Mouse (Mus musculus): Measurements from ENCODE around the gene Sec23b.
A peak's percentile ranks its signal among the peaks of the same experiment; 100 is the strongest.

Gene Sec23b

GRCm38 (mm10) chr2:144613956-144614355 lies 57.9 kb downstream of the Sec23b start:
- no peak for DNase-seq

- no peak for DNase-seq
Measured at GRCm38 (mm10) chr2:144617074-144617874, 61.2 kb downstream of the Sec23b start.

- no peak for DNase-seq
Measured at GRCm38 (mm10) chr2:144621491-144621890, 65.5 kb downstream of the Sec23b start.

- no peak for DNase-seq
Measured at GRCm38 (mm10) chr2:144633551-144633950, 77.5 kb downstream of the Sec23b start.

GRCm38 (mm10) chr2:144634231-144634630 lies 78.2 kb downstream of the Sec23b start:
- no peak for DNase-seq

GRCm38 (mm10) chr2:144634729-144635128 lies 78.7 kb downstream of the Sec23b start:
- DNase-seq: no peak

- DNase-seq: peak; percentile 62
Measured at GRCm38 (mm10) chr2:144635644-144636320, 79.8 kb downstream of the Sec23b start.

GRCm38 (mm10) chr2:144637204-144637603 lies 81.2 kb downstream of the Sec23b start:
- DNase-seq: no peak

GRCm38 (mm10) chr2:144637671-144638395 lies 81.8 kb downstream of the Sec23b start:
- DNase-seq: no peak

- DNase-seq: no peak
Measured at GRCm38 (mm10) chr2:144638719-144639118, 82.7 kb downstream of the Sec23b start.

GRCm38 (mm10) chr2:144640101-144640500 lies 84.1 kb downstream of the Sec23b start:
- DNase-seq: no peak
